Mouse (Mus musculus): ENCODE measurements around the gene Tchp. TPM values are rescaled to one million over a fixed set of nuclear protein-coding genes. Genes with fewer than 3 reads are reported as not detected.

Tchp gene
- polyA plus RNA-seq, 1 experiment from 2014 or later: 9.6 TPM

DNA sequence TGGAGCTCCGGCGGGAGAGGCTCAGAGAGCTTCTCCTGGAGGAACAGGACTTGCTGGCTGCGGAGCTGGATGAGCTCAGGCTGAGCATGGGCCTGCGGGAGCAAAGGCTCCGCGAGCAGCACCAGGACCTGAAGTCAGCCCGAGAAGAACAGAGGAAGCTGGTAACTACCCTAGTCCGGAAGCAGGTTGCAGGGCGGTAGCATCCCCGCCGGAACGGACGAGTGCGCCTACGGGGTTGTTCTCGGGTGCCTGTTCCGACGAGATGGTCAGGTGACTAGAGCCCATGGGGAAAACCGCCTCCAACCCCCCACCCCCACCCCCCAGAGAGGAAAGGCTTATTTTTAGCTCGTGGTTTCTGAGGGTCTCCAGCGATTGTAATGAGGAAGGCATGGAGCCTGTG, 1.8 kb downstream of the Tchp start:
- Histone ChIP-seq H3K27me3 (ENCODE audit: control insufficient read depth, insufficient read depth, low read length) (no peaks in the 10 kb centered on the region), H3K27ac (ENCODE audit: low read length) (no peak overlapping the region), H3K4me2 (ENCODE audit: low read depth, low read length) (no peak overlapping the region), H3K9me3 (replicated peaks; ENCODE audit: control insufficient read depth, low read length) (no peaks in the 10 kb centered on the region), H3K4me1 (ENCODE audit: control insufficient read depth, insufficient read depth, low read length) (peaks cover 10% of the 10 kb centered on the region), H3K4me3 (ENCODE audit: low read length) (no peak overlapping the region), H3K36me3 (ENCODE audit: control insufficient read depth, insufficient read depth) (peaks cover 16% of the 10 kb centered on the region), H3K9ac (ENCODE audit: low read length) (no peak overlapping the region)
- WGBS: 80% methylated on average over 21 of the region's 21 CpGs
- ATAC-seq (replicated peaks; ENCODE audit: extremely low read depth, insufficient read depth, low FRiP score): no peak

DNA sequence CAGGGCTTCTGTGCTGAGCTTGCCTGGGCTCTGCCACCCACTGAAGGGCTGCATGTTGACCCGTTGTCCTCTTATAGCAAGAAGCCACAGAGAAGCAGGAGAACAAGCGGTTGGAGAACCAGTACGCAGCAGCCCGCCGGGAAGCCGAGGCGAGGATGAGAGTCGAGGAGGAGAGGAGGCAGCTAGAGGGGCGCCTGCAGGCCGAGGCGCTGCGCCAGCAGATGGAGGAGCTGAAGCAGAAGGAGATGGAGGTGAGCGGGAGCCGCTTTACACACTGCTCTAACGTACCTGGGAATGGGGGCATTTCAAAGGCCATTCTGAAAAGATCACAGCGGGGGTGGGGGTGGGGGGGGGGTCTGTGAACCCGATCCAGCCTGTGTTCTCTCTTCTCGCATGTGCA, 7.0 kb downstream of the Tchp start:
- ATAC-seq (replicated peaks; ENCODE audit: extremely low read depth, insufficient read depth, low FRiP score): no peak
- peaks cover 51% of the 10 kb centered on the region for H3K36me3 ChIP-seq (ENCODE audit: control insufficient read depth, insufficient read depth)

DNA sequence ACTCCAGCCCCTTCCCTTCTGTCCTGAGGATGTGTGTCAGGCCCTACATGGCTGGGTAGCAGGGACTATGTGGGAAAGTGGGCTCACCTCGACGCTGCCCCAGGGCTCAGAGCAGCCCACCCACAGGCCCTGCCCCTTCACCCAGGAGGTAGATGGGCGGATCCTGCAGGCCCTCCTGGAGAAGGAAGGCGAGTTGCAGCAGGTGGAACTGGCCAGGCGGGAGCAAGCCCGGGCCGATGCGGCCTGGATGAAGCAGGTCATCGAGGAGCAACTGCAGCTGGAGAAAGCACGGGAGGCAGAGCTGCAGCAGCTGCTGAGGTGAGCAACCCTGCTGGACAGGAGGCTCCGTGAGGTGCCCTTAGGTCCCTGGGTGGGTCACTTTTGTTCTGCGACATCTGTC, 9.7 kb downstream of the Tchp start:
- Histone ChIP-seq H3K4me1 (ENCODE audit: control insufficient read depth, insufficient read depth, low read length) (no peaks in the 10 kb centered on the region), H3K9me3 (replicated peaks; ENCODE audit: control insufficient read depth, low read length) (no peaks in the 10 kb centered on the region), H3K9ac (ENCODE audit: low read length) (no peak overlapping the region), H3K27me3 (ENCODE audit: control insufficient read depth, insufficient read depth, low read length) (no peaks in the 10 kb centered on the region), H3K27ac (ENCODE audit: low read length) (no peak overlapping the region), H3K4me3 (ENCODE audit: low read length) (no peak overlapping the region), H3K4me2 (ENCODE audit: low read depth, low read length) (no peak overlapping the region), H3K36me3 (ENCODE audit: control insufficient read depth, insufficient read depth) (peaks cover 58% of the 10 kb centered on the region)
- no peak for ATAC-seq (replicated peaks; ENCODE audit: extremely low read depth, insufficient read depth, low FRiP score)
- 90% methylated on average over 12 of the region's 12 CpGs for WGBS

More for the DNA sequence above, 7.0 kb downstream of the Tchp start:
- Histone ChIP-seq H3K27ac (ENCODE audit: low read length) (no peak overlapping the region), H3K9me3 (replicated peaks; ENCODE audit: control insufficient read depth, low read length) (no peaks in the 10 kb centered on the region), H3K4me2 (ENCODE audit: low read depth, low read length) (no peak overlapping the region), H3K9ac (ENCODE audit: low read length) (no peak overlapping the region), H3K27me3 (ENCODE audit: control insufficient read depth, insufficient read depth, low read length) (no peaks in the 10 kb centered on the region), H3K4me3 (ENCODE audit: low read length) (no peak overlapping the region), H3K4me1 (ENCODE audit: control insufficient read depth, insufficient read depth, low read length) (no peaks in the 10 kb centered on the region)
- 93% methylated on average over 18 of the region's 18 CpGs for WGBS

DNA sequence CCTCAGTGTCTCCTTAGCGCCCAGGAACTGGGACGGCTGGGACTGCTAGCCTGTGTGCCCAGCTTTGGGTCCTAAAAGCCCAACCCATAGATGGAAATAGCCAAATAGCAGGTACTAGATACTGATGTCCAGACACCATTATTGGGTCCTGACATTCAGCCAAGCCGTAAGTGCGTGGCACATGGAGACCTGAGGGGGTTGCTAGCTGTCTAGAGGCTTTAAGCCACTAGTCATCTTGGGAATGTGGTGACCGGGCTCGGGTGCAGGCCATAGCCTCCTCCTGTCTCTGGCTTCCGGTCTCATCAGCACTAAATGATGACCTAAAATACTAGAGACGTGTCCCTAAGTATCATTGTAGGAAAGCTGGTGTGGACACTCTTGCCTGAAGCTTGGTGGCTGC, 10.4 kb downstream of the Tchp start:
- Histone ChIP-seq H3K4me1 (ENCODE audit: control insufficient read depth, insufficient read depth, low read length) (no peaks in the 10 kb centered on the region), H3K9ac (ENCODE audit: low read length) (no peak overlapping the region), H3K4me3 (ENCODE audit: low read length) (no peak overlapping the region), H3K36me3 (ENCODE audit: control insufficient read depth, insufficient read depth) (peaks cover 58% of the 10 kb centered on the region), H3K9me3 (replicated peaks; ENCODE audit: control insufficient read depth, low read length) (no peaks in the 10 kb centered on the region), H3K27me3 (ENCODE audit: control insufficient read depth, insufficient read depth, low read length) (no peaks in the 10 kb centered on the region), H3K4me2 (ENCODE audit: low read depth, low read length) (no peak overlapping the region), H3K27ac (ENCODE audit: low read length) (no peak overlapping the region)
- ATAC-seq (replicated peaks; ENCODE audit: extremely low read depth, insufficient read depth, low FRiP score): no peak
- 90% methylated on average over 8 of the region's 8 CpGs for WGBS

DNA sequence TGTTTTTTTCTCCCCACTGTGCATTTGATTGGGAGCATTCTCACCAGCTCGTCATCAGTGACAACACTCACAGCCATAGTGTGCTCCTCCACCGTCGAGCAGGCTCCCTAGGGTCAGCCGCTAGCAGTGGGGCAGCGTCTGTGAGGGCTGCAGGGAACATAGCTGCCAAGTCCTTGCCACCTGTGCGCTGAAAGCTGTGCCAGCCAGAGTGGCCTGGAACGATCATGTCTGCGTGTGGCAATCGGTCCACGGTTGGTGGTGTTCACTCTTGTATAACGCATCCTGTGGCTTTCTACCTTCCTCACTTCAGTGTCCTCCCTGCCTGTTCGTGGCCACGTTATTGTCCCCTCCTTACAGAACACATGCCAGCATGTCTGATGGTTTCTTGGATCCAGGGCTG, 10.9 kb downstream of the Tchp start:
- Histone ChIP-seq H3K9me3 (replicated peaks; ENCODE audit: control insufficient read depth, low read length) (no peaks in the 10 kb centered on the region), H3K4me3 (ENCODE audit: low read length) (no peak overlapping the region), H3K4me2 (ENCODE audit: low read depth, low read length) (no peak overlapping the region), H3K27me3 (ENCODE audit: control insufficient read depth, insufficient read depth, low read length) (no peaks in the 10 kb centered on the region), H3K36me3 (ENCODE audit: control insufficient read depth, insufficient read depth) (peaks cover 54% of the 10 kb centered on the region), H3K4me1 (ENCODE audit: control insufficient read depth, insufficient read depth, low read length) (no peaks in the 10 kb centered on the region), H3K9ac (ENCODE audit: low read length) (no peak overlapping the region), H3K27ac (ENCODE audit: low read length) (no peak overlapping the region)
- WGBS: 88% methylated on average over 13 of the region's 13 CpGs
- ATAC-seq (replicated peaks; ENCODE audit: extremely low read depth, insufficient read depth, low FRiP score): no peak

DNA sequence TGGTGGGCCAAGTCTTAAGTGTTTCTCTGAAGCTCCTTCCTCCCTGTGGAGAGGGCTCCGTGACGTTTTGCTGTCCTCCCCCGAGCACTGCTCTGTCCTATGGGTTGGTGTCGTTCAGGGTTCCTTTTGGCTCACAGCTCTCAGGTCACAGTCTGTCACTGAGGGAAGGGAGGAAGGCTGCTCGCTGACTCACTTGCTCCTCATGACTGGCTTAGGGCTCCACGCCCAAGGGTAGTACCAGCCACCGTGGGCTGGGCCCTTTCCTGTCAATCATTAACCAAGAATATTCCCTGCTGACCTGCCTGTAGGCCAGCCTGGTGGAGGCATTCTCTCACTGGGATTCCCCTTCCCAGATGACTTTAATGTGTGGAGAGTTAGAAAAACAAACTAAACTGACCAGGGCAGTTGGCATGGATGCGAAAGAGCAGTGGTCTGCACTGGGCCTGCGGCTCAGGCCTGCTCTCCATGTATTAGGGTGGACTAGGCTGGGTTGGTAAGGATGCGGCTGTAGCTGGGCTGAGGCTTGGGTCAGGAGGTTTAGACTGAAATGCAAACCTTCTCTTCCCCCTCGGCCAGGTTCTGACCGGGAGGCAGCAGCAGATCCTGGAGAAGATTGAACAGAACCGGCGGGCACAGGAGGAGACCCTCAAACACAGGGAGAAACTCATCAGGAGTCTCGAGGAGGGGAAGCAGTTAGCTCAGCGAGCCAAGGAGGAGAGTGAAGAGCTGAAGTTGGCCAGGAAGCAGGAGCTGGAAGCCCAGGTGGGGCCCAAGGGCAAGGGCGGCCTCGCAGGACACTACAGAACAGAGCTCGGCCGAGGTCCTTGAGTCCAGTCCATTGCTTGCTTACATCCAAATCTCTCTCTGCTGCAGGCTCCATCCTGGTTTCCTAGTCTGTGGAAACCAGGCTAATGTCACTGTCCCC, 11.7 kb downstream of the Tchp start:
- 85% methylated on average over 20 of the region's 20 CpGs for WGBS
- H3K27me3 ChIP-seq (ENCODE audit: control insufficient read depth, insufficient read depth, low read length): no peaks in the 10 kb centered on the region
- peaks cover 51% of the 10 kb centered on the region for H3K36me3 ChIP-seq (ENCODE audit: control insufficient read depth, insufficient read depth)
- no peaks in the 10 kb centered on the region for H3K4me1 ChIP-seq (ENCODE audit: control insufficient read depth, insufficient read depth, low read length)
- H3K4me2 ChIP-seq (ENCODE audit: low read depth, low read length): no peak overlapping the region
- H3K27ac ChIP-seq (ENCODE audit: low read length): no peak overlapping the region
- peaks cover 2% of the 10 kb centered on the region; the same call in 1 of the 2 replicates for H3K9me3 ChIP-seq (replicated peaks; ENCODE audit: control insufficient read depth, low read length)
- H3K9ac ChIP-seq (ENCODE audit: low read length): no peak overlapping the region
- H3K4me3 ChIP-seq (ENCODE audit: low read length): no peak overlapping the region
- ATAC-seq (replicated peaks; ENCODE audit: extremely low read depth, insufficient read depth, low FRiP score): no peak

DNA sequence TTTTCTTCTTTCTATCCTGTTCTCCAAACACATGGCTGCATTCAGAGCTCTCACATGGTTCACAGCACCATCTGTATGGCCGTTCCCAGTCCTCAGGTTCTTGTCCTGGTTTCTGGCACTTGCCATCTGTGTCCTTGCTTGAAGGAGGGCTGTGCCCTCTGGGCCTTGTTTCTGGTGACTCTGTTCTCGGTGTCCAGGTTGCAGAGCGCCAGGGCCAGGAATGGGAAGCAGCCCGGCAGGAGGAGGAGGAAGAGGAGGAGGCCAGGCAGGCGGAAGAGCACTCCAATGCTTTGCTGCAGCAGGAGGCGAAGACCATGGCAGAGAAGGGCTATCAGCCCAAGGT, 12.3 kb downstream of the Tchp start:
- Histone ChIP-seq H3K27ac (ENCODE audit: low read length) (no peak overlapping the region), H3K4me1 (ENCODE audit: control insufficient read depth, insufficient read depth, low read length) (no peaks in the 10 kb centered on the region), H3K4me3 (ENCODE audit: low read length) (no peak overlapping the region), H3K27me3 (ENCODE audit: control insufficient read depth, insufficient read depth, low read length) (no peaks in the 10 kb centered on the region), H3K4me2 (ENCODE audit: low read depth, low read length) (no peak overlapping the region), H3K36me3 (ENCODE audit: control insufficient read depth, insufficient read depth) (peaks cover 46% of the 10 kb centered on the region), H3K9me3 (replicated peaks; ENCODE audit: control insufficient read depth, low read length) (peaks cover 6% of the 10 kb centered on the region; the same call in 1 of the 2 replicates), H3K9ac (ENCODE audit: low read length) (no peak overlapping the region)
- WGBS: 89% methylated on average over 6 of the region's 6 CpGs
- ATAC-seq (replicated peaks; ENCODE audit: extremely low read depth, insufficient read depth, low FRiP score): no peak

DNA sequence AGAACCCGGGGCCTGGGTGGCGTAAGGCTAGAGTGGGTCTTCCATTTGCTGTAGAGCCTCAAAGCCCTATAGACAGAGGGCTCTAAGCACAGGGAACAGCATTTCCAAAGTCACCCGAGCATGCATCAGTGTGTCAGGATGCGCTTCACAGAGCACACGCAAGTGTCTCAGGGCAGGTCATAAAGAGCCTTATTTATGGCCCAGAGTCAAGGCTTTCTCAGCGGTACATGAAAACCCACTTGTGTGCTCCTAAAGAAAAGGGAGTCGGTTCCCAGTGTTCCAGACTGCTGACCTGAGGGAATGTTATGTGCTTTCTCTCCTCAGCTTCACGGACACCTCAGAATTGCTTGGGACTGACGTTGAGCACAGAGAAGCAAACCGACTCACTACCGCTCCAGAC, 13.2 kb downstream of the Tchp start:
- 94% methylated on average over 11 of the region's 11 CpGs for WGBS
- Histone ChIP-seq H3K27me3 (ENCODE audit: control insufficient read depth, insufficient read depth, low read length) (no peaks in the 10 kb centered on the region), H3K36me3 (ENCODE audit: control insufficient read depth, insufficient read depth) (peaks cover 40% of the 10 kb centered on the region), H3K27ac (ENCODE audit: low read length) (no peak overlapping the region), H3K9ac (ENCODE audit: low read length) (no peak overlapping the region), H3K9me3 (replicated peaks; ENCODE audit: control insufficient read depth, low read length) (peaks cover 6% of the 10 kb centered on the region; the same call in 1 of the 2 replicates), H3K4me3 (ENCODE audit: low read length) (no peak overlapping the region), H3K4me2 (ENCODE audit: low read depth, low read length) (no peak overlapping the region), H3K4me1 (ENCODE audit: control insufficient read depth, insufficient read depth, low read length) (no peaks in the 10 kb centered on the region)
- ATAC-seq (replicated peaks; ENCODE audit: extremely low read depth, insufficient read depth, low FRiP score): no peak

DNA sequence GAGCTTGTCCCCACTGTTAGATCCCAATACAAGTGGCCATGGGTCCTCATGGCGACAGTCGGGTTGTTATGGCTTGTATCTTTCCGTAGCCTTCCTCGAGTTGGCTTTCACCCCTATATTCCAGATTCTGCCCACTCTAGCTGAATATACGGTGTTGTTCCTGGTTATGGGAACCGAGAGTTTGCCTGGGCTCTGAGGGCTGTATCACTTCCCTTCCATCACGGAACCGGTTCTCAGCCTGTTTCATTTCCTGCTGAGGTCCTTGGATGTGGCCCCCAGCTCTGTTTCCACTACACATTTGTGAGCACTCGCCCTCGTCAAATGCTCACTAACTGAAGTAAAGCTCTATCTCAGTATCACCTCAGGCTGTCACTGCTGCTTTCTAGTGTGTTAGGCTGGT, 14.4 kb downstream of the Tchp start:
- no peak overlapping the region for H3K4me3 ChIP-seq (ENCODE audit: low read length)
- H3K9me3 ChIP-seq (replicated peaks; ENCODE audit: control insufficient read depth, low read length): peaks cover 6% of the 10 kb centered on the region; the same call in 1 of the 2 replicates
- H3K4me1 ChIP-seq (ENCODE audit: control insufficient read depth, insufficient read depth, low read length): no peaks in the 10 kb centered on the region
- no peak overlapping the region for H3K27ac ChIP-seq (ENCODE audit: low read length)
- peaks cover 33% of the 10 kb centered on the region for H3K36me3 ChIP-seq (ENCODE audit: control insufficient read depth, insufficient read depth)
- 85% methylated on average over 10 of the region's 10 CpGs for WGBS
- ATAC-seq (replicated peaks; ENCODE audit: extremely low read depth, insufficient read depth, low FRiP score): no peak
- no peak overlapping the region for H3K9ac ChIP-seq (ENCODE audit: low read length)
- no peak overlapping the region for H3K4me2 ChIP-seq (ENCODE audit: low read depth, low read length)
- no peaks in the 10 kb centered on the region for H3K27me3 ChIP-seq (ENCODE audit: control insufficient read depth, insufficient read depth, low read length)
